Mouse (Mus musculus) embryonic facial prominence, embryonic 13.5 days (tissue): ENCODE measurements around the gene Daxx. TPM values are rescaled to one million over a fixed set of nuclear protein-coding genes. Genes with fewer than 3 reads are reported as not detected.
"Not testable (repeated sequence)": the region's sequence is repeated elsewhere in the genome, so short reads cannot be mapped to it uniquely, and the experiment has no call there.

Source experiments
- ATAC-seq: fragments of 200-750 bp; cut with Nextera tagmentation; 2 replicates; pipeline ENCODE4 v1.8.0; 2017; ENCODE audit warnings: low read depth; ENCODE audit not compliant: insufficient number of reproducible peaks, insufficient read depth, low FRiP score, low TSS enrichment
- H3K27ac ChIP-seq: fragments of 300-500 bp; sonication (generic); 2 replicates; pipeline ENCODE4 v1.5.1; 2015; ENCODE audit warnings: moderate library complexity, mild to moderate bottlenecking, inconsistent platforms
- H3K27me3 ChIP-seq: fragments of 300-500 bp; sonication (generic); 2 replicates; pipeline ENCODE4 v1.6.1; 2015; ENCODE audit warnings: mild to moderate bottlenecking, inconsistent platforms
- H3K36me3 ChIP-seq: fragments of 300-500 bp; sonication (generic); 2 replicates; pipeline ENCODE4 v1.6.1; 2015; ENCODE audit warnings: mild to moderate bottlenecking, inconsistent platforms
- H3K4me1 ChIP-seq: fragments of 300-500 bp; sonication (generic); 2 replicates; pipeline ENCODE4 v1.6.1; 2015; ENCODE audit warnings: inconsistent platforms
- H3K4me2 ChIP-seq: fragments of 300-500 bp; sonication (generic); 2 replicates; pipeline ENCODE4 v1.6.1; 2015; ENCODE audit warnings: moderate library complexity, mild to moderate bottlenecking, inconsistent platforms
- H3K4me3 ChIP-seq: fragments of 300-500 bp; sonication (generic); 2 replicates; pipeline ENCODE4 v1.5.1; 2015; ENCODE audit warnings: mild to moderate bottlenecking, inconsistent platforms
- H3K9ac ChIP-seq: fragments of 300-500 bp; sonication (generic); 2 replicates; pipeline ENCODE4 v1.6.1; 2015; ENCODE audit warnings: mild to moderate bottlenecking, inconsistent platforms
- H3K9me3 ChIP-seq: fragments of 300-500 bp; sonication (generic); 2 replicates; pipeline ENCODE4 v1.6.1; 2016; ENCODE audit warnings: inconsistent platforms
- WGBS: fragments of 180-500 bp; shearing (Covaris S2); methylation state at CpG from one replicate; pipeline ENCODE4 v1.1.7; 2015; ENCODE audit warnings: mixed read lengths; 5-methylcytosine and 5-hydroxymethylcytosine counted together
- polyA plus RNA-seq: library from polyadenylated mRNA; unstranded; fragments of >200 nt; fragmentation: Nextera tagmentation; extraction: Ambion mirVana; gene quantifications from 2 replicates; pipeline ENCODE4 v1.2.1, GENCODE M21; 2015

Daxx gene
- polyA plus RNA-seq, 1 experiment from 2014 or later, result 58.9 TPM

GRCm38 (mm10) chr17:33891892-33892291, 17.3 kb upstream of the Daxx start:
- H3K4me1 ChIP-seq, result peaks cover 14% of the 10 kb centered on the region
- 63% methylated on average over 6 of the region's 6 CpGs for WGBS
- H3K9ac ChIP-seq, H3K4me3 ChIP-seq, H3K27me3 ChIP-seq, ATAC-seq, H3K36me3 ChIP-seq, H3K4me2 ChIP-seq, H3K9me3 ChIP-seq, H3K27ac ChIP-seq: not testable (repeated sequence)

- H3K9ac ChIP-seq, result no peak overlapping the region
- ATAC-seq, result no peak
Measured at GRCm38 (mm10) chr17:33892429-33892828, 16.8 kb upstream of the Daxx start.

GRCm38 (mm10) chr17:33893011-33893410, 16.2 kb upstream of the Daxx start:
- not testable (repeated sequence) for H3K9me3 ChIP-seq, ATAC-seq, H3K36me3 ChIP-seq, H3K27ac ChIP-seq, H3K4me2 ChIP-seq, H3K27me3 ChIP-seq, H3K9ac ChIP-seq, H3K4me3 ChIP-seq
- WGBS, result 78% methylated on average over 4 of the region's 4 CpGs
- peaks cover 10% of the 10 kb centered on the region; the same call in 1 of the 2 replicates for H3K4me1 ChIP-seq

More at GRCm38 (mm10) chr17:33892429-33892828, 16.8 kb upstream of the Daxx start:
- H3K4me3 ChIP-seq, result no peak overlapping the region
- H3K9me3 ChIP-seq, result no peaks in the 10 kb centered on the region
- H3K4me2 ChIP-seq, result no peak overlapping the region
- WGBS, result 19% methylated on average over 7 of the region's 7 CpGs
- no peak overlapping the region for H3K27ac ChIP-seq
- H3K36me3 ChIP-seq, result no peaks in the 10 kb centered on the region
- H3K27me3 ChIP-seq, result no peaks in the 10 kb centered on the region
- peaks cover 14% of the 10 kb centered on the region for H3K4me1 ChIP-seq

GRCm38 (mm10) chr17:33897114-33897794, 12.0 kb upstream of the Daxx start:
- Histone ChIP-seq H3K9me3 (no peaks in the 10 kb centered on the region), H3K4me1 (no peaks in the 10 kb centered on the region), H3K27me3 (no peaks in the 10 kb centered on the region), H3K27ac (no peak overlapping the region), H3K4me3 (no peak overlapping the region), H3K9ac (no peak overlapping the region), H3K36me3 (no peaks in the 10 kb centered on the region), H3K4me2 (no peak overlapping the region)
- 42% methylated on average over 6 of the region's 6 CpGs for WGBS
- no peak for ATAC-seq

- H3K9me3 ChIP-seq, H3K36me3 ChIP-seq, H3K27ac ChIP-seq, H3K4me3 ChIP-seq, H3K27me3 ChIP-seq, H3K9ac ChIP-seq, H3K4me2 ChIP-seq, H3K4me1 ChIP-seq, ATAC-seq: not testable (repeated sequence)
- 84% methylated on average over 4 of the region's 4 CpGs for WGBS
Measured at GRCm38 (mm10) chr17:33898193-33898592, 11.0 kb upstream of the Daxx start.

- H3K9me3 ChIP-seq, result no peaks in the 10 kb centered on the region
- no peaks in the 10 kb centered on the region for H3K27me3 ChIP-seq
- no peaks in the 10 kb centered on the region for H3K36me3 ChIP-seq
- H3K4me1 ChIP-seq, result no peaks in the 10 kb centered on the region
- no peak overlapping the region for H3K4me3 ChIP-seq
- H3K9ac ChIP-seq, result no peak overlapping the region
- WGBS, result 78% methylated on average over 4 of the region's 4 CpGs
- H3K27ac ChIP-seq, result no peak overlapping the region
- no peak for ATAC-seq
- no peak overlapping the region for H3K4me2 ChIP-seq
Measured at GRCm38 (mm10) chr17:33899642-33900041, 9.6 kb upstream of the Daxx start.

GRCm38 (mm10) chr17:33900281-33900988, 8.8 kb upstream of the Daxx start:
- Histone ChIP-seq H3K27ac (no peak overlapping the region), H3K4me1 (no peaks in the 10 kb centered on the region), H3K27me3 (no peaks in the 10 kb centered on the region), H3K36me3 (no peaks in the 10 kb centered on the region), H3K9ac (no peak overlapping the region), H3K4me3 (no peak overlapping the region), H3K4me2 (no peak overlapping the region), H3K9me3 (no peaks in the 10 kb centered on the region)
- 65% methylated on average over 7 of the region's 7 CpGs for WGBS
- ATAC-seq, result no peak

- WGBS, result 80% methylated on average over 4 of the region's 4 CpGs
- H3K4me1 ChIP-seq, result no peaks in the 10 kb centered on the region
- no peaks in the 10 kb centered on the region for H3K9me3 ChIP-seq
- no peak for ATAC-seq
- H3K27me3 ChIP-seq, result no peaks in the 10 kb centered on the region
- no peak overlapping the region for H3K9ac ChIP-seq
- no peak overlapping the region for H3K27ac ChIP-seq
- H3K4me2 ChIP-seq, result no peak overlapping the region
- no peak overlapping the region for H3K4me3 ChIP-seq
- no peaks in the 10 kb centered on the region for H3K36me3 ChIP-seq
Measured at GRCm38 (mm10) chr17:33900989-33901314, 8.3 kb upstream of the Daxx start.

- WGBS, result 70% methylated on average over 4 of the region's 4 CpGs
- no peak overlapping the region for H3K4me2 ChIP-seq
- no peaks in the 10 kb centered on the region for H3K36me3 ChIP-seq
- no peaks in the 10 kb centered on the region for H3K27me3 ChIP-seq
- no peak overlapping the region for H3K9ac ChIP-seq
- H3K9me3 ChIP-seq, result no peaks in the 10 kb centered on the region
- no peak for ATAC-seq
- H3K4me3 ChIP-seq, result no peak overlapping the region
- no peaks in the 10 kb centered on the region for H3K4me1 ChIP-seq
- no peak overlapping the region for H3K27ac ChIP-seq
Measured at GRCm38 (mm10) chr17:33901653-33902052, 7.6 kb upstream of the Daxx start.

GRCm38 (mm10) chr17:33902079-33902478, 7.1 kb upstream of the Daxx start:
- no peak overlapping the region for H3K4me2 ChIP-seq
- H3K4me1 ChIP-seq, result no peaks in the 10 kb centered on the region
- H3K4me3 ChIP-seq, result no peak overlapping the region
- H3K9me3 ChIP-seq, result no peaks in the 10 kb centered on the region
- no peak overlapping the region for H3K27ac ChIP-seq
- H3K9ac ChIP-seq, result no peak overlapping the region
- H3K36me3 ChIP-seq, result no peaks in the 10 kb centered on the region
- no peak for ATAC-seq
- 82% methylated on average over 4 of the region's 4 CpGs for WGBS
- H3K27me3 ChIP-seq, result no peaks in the 10 kb centered on the region

- Histone ChIP-seq H3K27me3 (no peaks in the 10 kb centered on the region), H3K27ac (no peak overlapping the region), H3K36me3 (no peaks in the 10 kb centered on the region), H3K4me1 (no peaks in the 10 kb centered on the region), H3K4me2 (no peak overlapping the region), H3K9me3 (no peaks in the 10 kb centered on the region), H3K4me3 (no peak overlapping the region), H3K9ac (no peak overlapping the region)
- 76% methylated on average over 7 of the region's 7 CpGs for WGBS
- no peak for ATAC-seq
Measured at GRCm38 (mm10) chr17:33902491-33902890, 6.7 kb upstream of the Daxx start.

GRCm38 (mm10) chr17:33903911-33904651, 5.1 kb upstream of the Daxx start:
- H3K4me3 ChIP-seq, H3K36me3 ChIP-seq, H3K9ac ChIP-seq, H3K27ac ChIP-seq, H3K27me3 ChIP-seq, H3K4me2 ChIP-seq, H3K9me3 ChIP-seq, H3K4me1 ChIP-seq, ATAC-seq: not testable (repeated sequence)
- 64% methylated on average over 6 of the region's 6 CpGs for WGBS
